Mouse (Mus musculus) liver, embryonic 18 days (tissue): ENCODE measurements around the gene 1700066M21Rik. TPM values are rescaled to one million over a fixed set of nuclear protein-coding genes. Genes with fewer than 3 reads are reported as not detected.

Source experiments
- polyA plus RNA-seq: library from polyadenylated mRNA; depleted of rRNA; stranded (reverse); fragments of >200 nt; gene quantifications from 2 replicates; pipeline ENCODE4 v1.2.3, GENCODE M21; 2012; rRNA removed

The 1700066M21Rik gene
- polyA plus RNA-seq, result 3.2 and 3.4 TPM in 2 replicates

DNA sequence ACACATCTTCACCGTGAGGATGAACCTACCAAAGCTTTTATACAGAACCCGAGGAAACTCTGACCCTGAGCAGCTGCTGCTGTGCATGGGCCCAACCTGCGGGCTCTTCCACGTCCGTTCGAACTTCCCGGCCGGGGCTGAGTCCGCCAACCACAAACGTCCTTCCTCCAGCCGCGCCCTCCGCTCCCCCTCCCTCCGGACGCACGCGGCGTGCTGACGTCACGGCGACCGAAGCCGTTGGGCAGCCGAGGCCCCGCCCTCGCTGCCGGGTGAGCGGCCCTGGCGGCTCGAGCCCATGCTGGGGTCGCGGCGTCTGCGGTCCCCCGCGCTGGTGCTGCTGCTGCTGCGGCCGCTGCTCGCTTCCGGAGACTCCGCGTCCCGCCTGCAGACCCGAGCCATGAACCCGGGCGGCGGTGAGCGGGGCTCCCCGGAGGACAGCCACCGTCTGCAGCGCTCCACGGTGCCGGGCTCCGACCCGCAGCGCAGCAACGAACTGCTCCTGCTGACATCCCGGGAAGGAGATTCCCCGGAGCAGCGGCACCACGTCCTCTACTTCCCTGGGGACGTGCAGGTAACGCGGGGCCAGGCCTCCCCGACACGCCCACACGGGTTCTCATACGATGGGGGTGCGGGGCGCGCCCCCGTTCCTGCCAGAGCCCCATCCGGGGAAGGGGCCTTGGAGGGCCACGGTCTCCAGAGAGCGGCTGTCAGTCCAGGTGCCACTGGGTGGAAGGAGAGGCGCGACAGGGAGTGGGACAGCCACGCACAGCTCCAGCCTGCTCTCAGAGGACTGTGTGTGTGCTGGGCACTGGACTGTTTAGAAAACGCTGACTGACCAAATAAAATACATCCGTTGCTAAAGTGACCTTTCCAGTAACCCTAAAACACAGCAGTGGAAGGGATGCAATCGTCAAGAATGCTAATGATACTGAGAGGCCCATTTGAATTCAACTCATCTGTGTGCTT lies at the start of gene 1700066M21Rik:
Gene 1700066M21Rik, plus strand, starts transcription at position 245 of the 966 bp plus-strand sequence.

DNA sequence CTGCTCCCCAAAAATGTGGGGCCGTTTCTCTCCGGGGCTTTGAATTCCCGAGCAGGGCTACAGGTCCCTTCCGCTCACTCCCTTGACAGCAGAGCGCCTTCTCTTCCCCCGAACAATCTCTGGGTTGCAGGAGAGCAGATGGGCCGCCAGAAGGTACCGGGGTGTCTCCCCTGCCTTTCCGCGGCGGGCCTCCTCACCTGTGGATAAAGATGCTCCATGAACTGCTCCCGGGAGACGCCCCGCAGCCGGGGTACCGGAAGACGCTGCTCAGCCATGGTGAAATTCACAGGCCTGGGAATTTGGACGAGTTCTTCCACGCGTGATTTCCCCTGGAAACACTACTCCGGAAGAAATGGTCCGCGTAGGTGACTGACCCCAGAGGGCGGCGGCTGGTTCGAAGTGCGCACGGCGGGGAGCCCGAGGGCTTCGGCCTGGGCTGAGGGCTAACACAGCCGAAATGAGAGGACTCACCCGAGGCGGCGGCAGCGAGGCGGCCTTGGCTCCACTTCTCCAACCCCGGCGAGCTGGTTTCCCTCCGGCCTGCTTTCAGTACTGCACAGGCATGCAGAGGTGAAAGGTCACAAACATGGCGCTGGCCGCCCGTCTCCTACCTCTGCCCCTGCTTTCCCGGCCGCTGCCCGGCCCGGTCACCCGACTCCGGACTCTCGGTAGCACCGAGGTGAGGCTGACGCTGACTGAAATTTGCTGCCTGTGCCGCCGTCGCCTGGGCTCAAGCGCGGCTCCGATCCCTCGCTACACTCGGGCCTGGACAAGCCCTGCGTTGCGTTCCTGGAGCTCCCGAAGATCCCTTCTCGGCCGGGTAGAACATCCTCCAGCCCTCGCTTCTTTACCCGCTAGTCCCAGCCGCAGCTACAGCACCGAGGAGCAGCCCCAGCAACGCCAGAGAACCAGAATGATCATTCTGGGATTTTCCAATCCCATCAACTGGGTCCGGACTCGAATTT lies 29.0 kb downstream of the 1700066M21Rik start, which contains the start of the genes Maip1 and Tyw5:
Gene Maip1, plus strand, starts transcription at position 142 of the 965 bp plus-strand sequence.
Gene Tyw5, minus strand, starts transcription at position 915 of the 965 bp plus-strand sequence.

Other genes starting within 250 kb of the 1700066M21Rik start
- gene Maip1, start 28.7 kb downstream of the 1700066M21Rik start, polyA plus RNA-seq, result 4.4 and 4.7 TPM in 2 replicates
- gene Tyw5, start 29.5 kb downstream of the 1700066M21Rik start, polyA plus RNA-seq, result 6.9 and 8.7 TPM in 2 replicates